Mouse (Mus musculus) hindlimb bud, embryonic 11.5 days (tissue): Measurements from ENCODE around the gene Gse1.

Experiments used
- DNase-seq: peaks from one replicate; pipeline ENCODE4 v3.0.0-alpha.2; 2012; ENCODE audit warnings: low read depth, low spot score; ENCODE audit errors: extremely low spot score

Gene Gse1

DNA sequence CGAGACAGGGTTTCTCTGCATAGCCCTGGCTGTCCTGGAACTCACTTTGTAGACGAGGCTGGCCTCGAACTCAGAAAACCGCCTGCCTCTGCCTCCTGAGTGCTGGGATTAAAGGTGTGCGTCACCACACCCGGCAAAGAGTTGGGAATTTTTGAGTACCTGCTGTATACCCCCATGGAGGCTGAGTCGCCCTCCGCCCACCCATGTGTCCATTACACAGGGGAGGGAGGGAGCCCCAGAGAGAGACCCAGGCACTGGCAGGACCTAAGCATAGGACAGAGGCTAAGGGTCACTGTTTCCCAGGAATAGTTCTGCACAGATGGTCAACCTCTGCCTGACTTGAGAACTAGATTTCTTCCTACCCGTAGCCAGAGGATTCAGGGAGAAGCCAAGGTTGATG is 279.0 kb downstream of the Gse1 start:
- DNase-seq = no peak

DNA sequence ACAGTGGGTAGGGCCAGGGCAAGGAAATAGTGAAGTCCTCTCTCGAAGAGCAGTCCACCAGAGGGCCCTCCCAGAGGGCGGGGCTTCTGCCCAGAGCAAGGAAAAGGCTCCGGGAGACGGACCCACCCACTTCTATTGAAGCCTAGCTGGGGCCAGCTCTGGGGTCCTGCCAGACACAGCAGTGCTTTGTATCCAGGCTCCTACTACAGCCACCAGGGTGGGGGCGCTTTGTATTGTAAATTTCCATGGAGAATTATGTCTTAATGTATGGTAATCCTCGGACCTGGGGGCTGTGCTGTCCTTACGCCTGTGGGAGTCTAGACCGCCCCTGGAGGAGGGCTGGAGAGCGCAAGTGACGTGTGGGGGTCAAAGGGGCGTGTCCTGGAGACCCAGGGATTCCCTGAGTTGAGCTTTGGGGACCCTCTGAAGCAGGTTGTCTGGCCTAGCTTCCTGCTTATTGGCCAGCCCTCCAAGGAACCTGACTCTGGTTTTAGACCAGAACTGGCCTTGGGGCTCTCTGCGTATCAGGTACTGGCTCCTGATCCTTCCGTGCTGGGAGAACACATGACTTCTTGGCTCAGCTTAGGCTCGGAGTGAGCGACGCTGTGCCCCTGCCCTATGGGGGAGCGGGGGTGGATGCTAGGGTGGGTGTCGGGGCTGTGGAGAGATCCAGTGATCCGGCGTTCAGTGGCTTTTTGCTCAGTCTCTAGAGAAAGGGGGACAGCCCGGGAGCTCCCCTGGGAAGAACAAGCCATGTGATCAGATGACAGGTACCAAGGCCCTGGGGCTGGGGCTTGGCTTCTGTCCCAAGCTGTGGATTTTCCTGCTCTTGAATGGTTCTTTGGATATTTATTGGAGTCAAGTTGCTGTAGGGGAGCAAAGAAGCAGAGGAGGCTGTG is 281.1 kb downstream of the Gse1 start:
- DNase-seq = no peak

- DNase-seq = no peak
These were observed 281.8 kb downstream of the Gse1 start for GRCm38 (mm10) chr8:120510035-120510416.

GRCm38 (mm10) chr8:120510863-120511457 is 282.7 kb downstream of the Gse1 start:
- no peak for DNase-seq

DNA sequence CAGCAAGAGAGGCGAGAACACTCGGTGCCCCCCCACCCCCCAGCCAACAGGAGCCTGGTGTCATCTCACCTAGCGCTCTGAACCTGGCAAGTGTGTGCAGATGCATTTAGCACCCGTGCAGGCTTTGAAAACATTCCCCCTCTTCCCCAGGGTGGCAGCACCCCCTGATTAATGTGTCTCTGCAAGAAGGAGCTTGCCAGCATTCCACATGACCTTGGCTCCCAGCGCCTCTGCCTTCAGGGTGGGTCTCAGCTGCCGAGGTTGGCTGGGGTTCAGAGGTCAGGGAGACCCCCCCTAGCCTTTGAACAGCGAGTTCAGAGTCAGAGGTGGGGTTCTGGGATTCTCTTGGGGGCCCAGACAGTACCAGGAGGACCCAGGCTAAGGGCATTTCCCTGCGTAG is 283.5 kb downstream of the Gse1 start:
- DNase-seq = no peak

- no peak for DNase-seq
These were observed 284.1 kb downstream of the Gse1 start for GRCm38 (mm10) chr8:120512326-120512725.

DNA sequence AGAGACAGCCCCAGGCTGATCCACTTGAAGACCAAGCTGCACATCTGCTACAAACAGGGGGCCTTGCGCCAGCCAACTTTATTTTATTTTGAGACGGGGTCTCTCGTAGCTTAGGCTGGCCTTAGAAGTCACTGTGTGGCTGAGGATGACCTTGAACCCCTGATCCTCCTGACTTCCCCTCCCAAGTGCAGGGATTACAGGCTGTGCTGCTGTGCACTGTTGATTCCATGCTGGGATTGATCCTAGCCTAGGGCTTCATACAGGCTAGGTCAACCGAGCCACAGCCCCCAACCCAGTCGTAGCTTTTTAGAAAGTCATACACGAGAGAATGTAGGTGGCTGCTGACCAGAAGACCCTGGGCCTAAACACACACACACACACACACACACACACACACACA is 284.9 kb downstream of the Gse1 start:
- DNase-seq = no peak

GRCm38 (mm10) chr8:120513638-120514461 is 285.6 kb downstream of the Gse1 start:
- DNase-seq = no peak

GRCm38 (mm10) chr8:120515214-120515613 is 287.0 kb downstream of the Gse1 start:
- DNase-seq = no peak

DNA sequence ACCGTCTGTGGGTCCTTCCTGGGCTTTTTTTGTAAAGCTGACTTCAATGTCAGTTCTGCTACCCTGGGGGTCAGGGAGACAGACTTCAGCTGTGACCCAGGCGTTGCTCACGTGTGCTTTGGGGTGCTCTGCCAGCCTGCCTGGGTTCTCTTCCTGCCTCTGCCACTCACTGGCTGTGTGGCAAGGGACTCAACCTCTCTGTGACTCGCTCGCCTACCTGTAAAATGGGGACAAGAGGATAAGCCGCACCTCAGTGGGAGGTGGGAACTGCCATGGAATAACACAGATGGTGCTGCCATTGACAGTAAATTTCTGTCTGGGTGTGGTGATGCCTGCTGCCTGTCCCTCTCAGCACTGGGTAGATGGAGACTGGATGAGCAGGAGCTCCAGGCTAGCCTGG is 287.4 kb downstream of the Gse1 start:
- no peak for DNase-seq

DNA sequence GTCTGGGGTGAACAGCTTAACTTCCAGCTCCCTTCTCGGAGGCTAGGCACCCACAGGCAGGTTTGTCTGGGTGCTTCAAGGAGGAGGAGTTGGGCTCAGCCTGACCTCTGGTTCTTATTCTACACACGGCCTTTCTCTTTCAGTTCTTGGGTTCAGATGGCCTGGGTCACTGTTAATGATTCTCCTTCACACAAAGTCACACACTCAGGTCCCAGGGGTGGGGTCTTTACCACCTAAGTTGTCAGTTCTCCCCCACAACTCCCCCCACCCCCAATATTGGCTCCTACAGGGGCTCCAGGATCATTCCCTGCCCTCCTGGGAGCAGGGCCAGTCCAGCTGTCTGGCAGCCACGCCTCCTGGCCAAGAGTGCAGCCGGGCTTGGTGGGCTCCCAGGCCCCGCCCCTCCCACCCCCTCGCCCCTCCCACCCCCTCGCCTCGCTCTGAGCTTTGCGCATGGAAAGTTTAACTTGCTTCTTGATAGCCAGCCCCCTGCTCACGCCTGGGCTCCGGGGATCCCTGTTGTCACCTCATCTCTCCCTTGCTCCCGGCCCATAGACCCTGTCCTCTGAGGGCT is 288.0 kb downstream of the Gse1 start:
- DNase-seq = no peak

GRCm38 (mm10) chr8:120517666-120518410 is 289.6 kb downstream of the Gse1 start:
- DNase-seq = no peak

DNA sequence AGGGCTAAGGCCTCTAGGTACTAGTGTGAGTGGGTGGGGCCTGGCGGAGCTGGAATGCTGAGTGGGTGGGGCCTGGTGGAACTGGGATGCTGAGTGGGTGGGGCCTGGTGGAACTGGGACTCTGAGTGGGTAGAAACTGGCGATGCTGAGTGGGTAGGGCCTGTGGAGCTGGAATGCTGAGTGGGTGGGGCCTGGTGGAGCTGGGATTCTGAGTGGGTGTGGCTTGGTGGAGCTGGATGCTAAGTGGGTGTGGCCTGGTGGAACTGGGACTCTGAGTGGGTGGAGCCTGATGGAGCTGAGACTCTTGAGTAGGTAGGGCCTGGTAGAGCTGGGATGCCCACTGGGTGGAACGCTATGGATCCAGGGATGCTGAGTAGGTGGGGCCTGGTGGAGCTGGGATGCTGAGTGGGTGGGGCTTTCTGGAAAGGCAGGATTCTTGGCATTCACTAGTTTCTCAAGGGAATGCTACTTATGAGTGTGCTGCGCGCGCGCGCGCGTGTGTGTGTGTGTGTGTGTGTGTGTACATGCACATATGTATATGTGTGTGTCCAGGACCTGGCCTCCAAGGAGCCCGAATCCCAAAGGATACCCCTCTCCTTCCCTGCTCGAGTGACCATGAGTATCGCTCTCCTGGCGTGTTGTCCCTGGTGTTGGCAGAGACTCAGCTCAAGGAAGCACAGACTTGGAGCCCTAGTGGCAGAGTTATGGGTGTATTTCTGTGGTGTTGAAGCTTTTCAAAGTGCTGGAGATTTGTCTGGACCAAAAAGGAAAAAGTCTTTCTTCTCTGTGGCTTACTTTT is 290.7 kb downstream of the Gse1 start:
- DNase-seq = no peak

- DNase-seq = no peak
These were observed 292.0 kb downstream of the Gse1 start for GRCm38 (mm10) chr8:120520287-120520686.

- no peak for DNase-seq
These were observed 292.7 kb downstream of the Gse1 start for GRCm38 (mm10) chr8:120520707-120521590.

- DNase-seq = no peak
These were observed 293.3 kb downstream of the Gse1 start for GRCm38 (mm10) chr8:120521591-120521965.

DNA sequence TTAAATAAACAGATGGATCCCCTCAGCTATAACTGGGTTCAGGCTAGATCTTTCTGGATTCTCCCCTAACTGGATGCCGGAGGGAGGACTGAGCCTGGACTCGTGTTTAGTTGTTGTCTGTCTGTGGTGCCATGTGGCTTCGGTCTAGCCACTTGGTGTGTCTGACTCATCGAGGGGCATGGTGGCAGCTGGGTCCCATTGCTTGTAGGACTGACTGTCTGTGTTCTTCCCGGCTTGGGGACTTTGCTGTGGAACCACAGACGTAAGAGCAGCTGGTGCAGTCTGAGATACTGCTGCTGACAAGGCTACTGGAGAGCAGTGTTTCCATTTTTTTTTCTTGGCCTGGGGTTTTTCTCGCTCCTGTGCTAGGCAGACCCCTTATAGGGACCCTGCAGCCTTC is 295.4 kb downstream of the Gse1 start:
- no peak for DNase-seq

DNA sequence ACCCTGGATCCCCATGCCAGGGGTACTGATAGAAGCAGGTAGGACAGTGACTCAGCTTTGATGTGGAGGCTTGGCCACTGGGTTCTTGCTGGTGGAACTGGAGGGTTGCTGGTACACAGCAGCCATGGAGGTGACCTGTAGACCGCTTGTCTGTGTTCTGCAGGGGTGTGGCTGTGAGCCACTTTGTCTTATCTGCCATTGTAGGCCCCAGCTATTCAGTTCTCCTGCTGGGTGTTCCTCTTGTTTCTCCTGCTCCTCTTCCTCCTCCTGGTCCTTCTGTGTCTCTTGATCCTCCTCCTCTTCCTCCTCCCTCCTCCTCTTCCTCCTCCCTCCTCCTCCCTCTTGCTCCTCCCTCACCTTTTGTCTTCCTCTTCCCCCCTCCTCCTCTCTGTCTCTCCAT is 296.9 kb downstream of the Gse1 start:
- no peak for DNase-seq

DNA sequence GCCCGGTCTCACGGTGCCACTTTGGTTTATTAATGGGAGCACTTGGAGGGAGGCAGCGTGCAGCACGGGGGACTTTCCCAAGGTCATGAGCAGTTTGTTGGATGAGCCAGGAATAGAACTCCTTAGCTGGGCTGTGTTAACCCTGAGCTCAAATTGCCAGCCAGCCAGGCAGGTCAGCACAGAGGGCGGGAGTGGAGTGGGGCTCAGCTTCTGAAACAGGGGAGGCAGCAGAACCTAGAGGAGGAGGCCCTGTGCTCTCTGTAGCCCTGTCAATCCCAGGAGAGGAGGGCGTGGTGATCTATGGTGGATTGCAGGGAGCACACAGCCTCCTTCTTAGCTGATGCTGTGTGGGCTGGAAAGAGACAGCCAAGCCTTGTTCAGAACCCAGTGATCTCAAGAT is 297.6 kb downstream of the Gse1 start:
- no peak for DNase-seq
